Mouse (Mus musculus) cortical plate, adult 2 months (tissue): ENCODE data around the gene Sptb.
A peak's percentile ranks its signal among the peaks of the same experiment; 100 is the strongest.

Experiments used
- CTCF ChIP-seq: fragments of 200-500 bp; IDR thresholded peaks from 2 replicates; pipeline ENCODE4 v1.5.1; 2011; ENCODE audit warnings: mild to moderate bottlenecking, control low read depth, low read length; ENCODE audit not compliant: insufficient read depth; ENCODE audit errors: extremely low read depth
- POLR2A ChIP-seq: fragments of 200-500 bp; IDR thresholded peaks from 2 replicates; pipeline ENCODE4 v1.6.1; 2011; ENCODE audit warnings: mild to moderate bottlenecking, low read length, control low read depth; ENCODE audit not compliant: insufficient read depth; ENCODE audit errors: extremely low read depth

DNA sequence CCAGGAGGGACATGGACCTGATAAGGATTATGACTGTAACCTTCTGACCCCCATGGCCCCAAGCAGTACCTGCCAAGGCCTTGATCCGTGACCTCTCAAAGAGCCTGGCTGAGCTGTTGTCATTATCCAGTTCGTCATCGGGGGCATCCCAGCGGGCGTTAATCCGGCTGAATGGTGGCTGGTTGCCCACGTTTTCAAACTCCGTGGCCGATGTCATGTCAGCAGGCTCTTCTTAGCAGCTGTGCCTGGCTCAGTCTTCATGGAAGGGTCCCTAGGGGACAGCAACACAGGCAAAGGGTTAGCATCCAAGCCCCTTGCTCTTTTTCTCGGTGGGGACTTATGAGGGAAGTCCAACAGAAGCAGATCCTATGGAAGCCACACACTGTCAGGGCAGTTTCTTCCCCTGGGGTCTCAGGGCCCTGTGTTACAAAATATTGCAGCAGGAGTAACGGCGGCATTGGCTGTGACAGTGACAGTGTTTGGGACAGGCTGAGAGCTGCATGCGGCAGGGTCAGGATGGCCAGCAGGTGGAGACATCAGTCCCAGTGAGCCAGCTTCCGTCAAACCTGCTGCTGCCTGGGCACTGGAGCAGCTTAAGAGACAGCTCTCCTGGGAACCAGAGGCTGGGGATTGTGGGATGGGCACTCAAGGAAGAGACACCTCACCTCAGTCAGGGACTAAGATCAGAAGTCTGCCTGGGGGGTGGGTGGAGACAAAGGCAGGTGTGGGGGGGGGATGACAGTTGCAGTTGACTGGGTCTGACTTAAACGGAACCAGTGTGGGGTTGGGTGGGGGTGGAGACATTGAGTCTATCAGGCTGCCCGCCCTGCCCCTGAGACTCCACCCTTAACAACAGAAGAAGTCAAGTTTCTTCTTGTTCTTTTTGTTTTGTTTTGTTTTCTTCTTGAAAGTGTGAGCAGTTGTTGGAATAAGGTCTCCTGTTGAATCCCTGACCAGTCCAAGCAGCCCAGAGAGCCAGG is 60.3 kb downstream of the Sptb start:
- TF ChIP-seq CTCF = peak; percentile 68
- no peak for TF ChIP-seq POLR2A
